Mouse (Mus musculus): ENCODE measurements around the gene Defb25. TPM values are rescaled to one million over a fixed set of nuclear protein-coding genes. Genes with fewer than 3 reads are reported as not detected.

Gene Defb25
- polyA plus RNA-seq, 1 experiment from 2014 or later, result 0.49 TPM

- no peaks in the 10 kb centered on the region for H3K9me3 ChIP-seq (ENCODE audit: low read length)
- H3K4me3 ChIP-seq (ENCODE audit: low read depth, low read length), result no peak overlapping the region
- DNase-seq (no peak), ATAC-seq (no peak)
- H3K27me3 ChIP-seq (ENCODE audit: insufficient read depth, low read length), result peaks cover 38% of the 10 kb centered on the region
- H3K27ac ChIP-seq (ENCODE audit: low read depth), result no peak overlapping the region
- 76% methylated on average over 6 of the region's 6 CpGs for WGBS (ENCODE audit: insufficient replicate concordance)
- no peaks in the 10 kb centered on the region for H3K36me3 ChIP-seq (replicated peaks; ENCODE audit: insufficient read depth, low read length)
- no peak for TF ChIP-seq EP300 (IDR thresholded peaks at IDR 0.05; ENCODE audit: low read depth)
- TF ChIP-seq CTCF (IDR thresholded peaks at IDR 0.05; ENCODE audit: low read depth), result no peak
- no peak overlapping the region for H3K9ac ChIP-seq (replicated peaks)
- H3K4me2 ChIP-seq (ENCODE audit: low read depth, low read length), result no peak overlapping the region
- H3K4me1 ChIP-seq (ENCODE audit: insufficient read depth), result peaks cover 6% of the 10 kb centered on the region; the same call in 1 of the 2 replicates
Observed at GRCm38 (mm10) chr2:152629904-152630303, 7.1 kb upstream of the Defb25 start.

DNA sequence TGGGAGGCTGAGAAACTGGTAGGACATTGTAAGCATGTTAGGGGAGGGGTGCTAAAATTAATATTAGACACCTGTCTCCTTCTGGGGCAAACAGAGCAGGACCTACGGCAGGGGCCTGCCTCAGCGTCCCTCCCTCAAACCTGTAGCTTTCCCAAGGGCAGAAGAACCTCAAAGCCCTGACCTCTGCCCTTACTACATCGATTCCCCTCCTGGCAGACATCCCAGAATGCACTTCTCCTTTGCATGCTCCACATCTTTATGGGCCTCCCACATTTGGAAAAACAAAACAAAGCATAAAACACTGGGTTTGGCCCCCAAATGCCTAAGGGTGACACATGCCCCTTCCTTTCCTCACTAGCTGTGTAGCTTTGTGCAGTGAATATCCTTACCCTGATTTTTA lies 6.4 kb upstream of the Defb25 start:
- Histone ChIP-seq H3K4me1 (ENCODE audit: insufficient read depth) (peaks cover 6% of the 10 kb centered on the region; the same call in 1 of the 2 replicates), H3K4me2 (ENCODE audit: low read depth, low read length) (no peak overlapping the region), H3K9ac (replicated peaks) (no peak overlapping the region), H3K27me3 (ENCODE audit: insufficient read depth, low read length) (peaks cover 38% of the 10 kb centered on the region), H3K9me3 (ENCODE audit: low read length) (no peaks in the 10 kb centered on the region), H3K36me3 (replicated peaks; ENCODE audit: insufficient read depth, low read length) (no peaks in the 10 kb centered on the region), H3K27ac (ENCODE audit: low read depth) (no peak overlapping the region), H3K4me3 (ENCODE audit: low read depth, low read length) (no peak overlapping the region)
- ATAC-seq (peak; percentile 48; the same call in 1 of the 2 replicates), DNase-seq (peak; percentile 55)
- 41% methylated on average over 3 of the region's 3 CpGs for WGBS (ENCODE audit: insufficient replicate concordance)
- TF ChIP-seq EP300 (IDR thresholded peaks at IDR 0.05; ENCODE audit: low read depth) (no peak), CTCF (IDR thresholded peaks at IDR 0.05; ENCODE audit: low read depth) (no peak)

DNA sequence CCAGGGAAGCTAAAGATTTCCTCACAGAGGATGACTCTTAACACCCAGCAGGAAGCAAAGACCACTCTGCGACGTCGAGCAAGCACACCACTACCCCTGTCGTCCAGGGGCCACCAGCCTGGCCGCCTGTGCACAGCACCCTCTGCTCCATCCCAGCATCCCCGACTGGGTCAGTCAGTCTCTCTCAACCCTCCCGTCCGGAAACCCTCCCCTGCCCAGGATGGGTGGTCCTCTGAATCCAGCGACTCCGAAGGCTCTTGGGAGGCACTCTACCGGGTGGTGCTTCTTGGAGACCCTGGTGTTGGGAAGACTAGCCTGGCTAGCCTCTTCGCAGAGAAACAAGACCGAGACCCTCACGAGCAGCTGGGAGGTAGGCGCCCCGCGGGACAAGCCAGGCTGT lies 5.2 kb upstream of the Defb25 start:
- TF ChIP-seq EP300 (IDR thresholded peaks at IDR 0.05; ENCODE audit: low read depth), result no peak
- DNase-seq (no peak), ATAC-seq (no peak)
- WGBS (ENCODE audit: insufficient replicate concordance), result 45% methylated on average over 17 of the region's 17 CpGs
- Histone ChIP-seq H3K9me3 (ENCODE audit: low read length) (no peaks in the 10 kb centered on the region), H3K36me3 (replicated peaks; ENCODE audit: insufficient read depth, low read length) (no peaks in the 10 kb centered on the region), H3K4me1 (ENCODE audit: insufficient read depth) (peaks cover 6% of the 10 kb centered on the region; the same call in 1 of the 2 replicates), H3K9ac (replicated peaks) (no peak overlapping the region), H3K27ac (ENCODE audit: low read depth) (no peak overlapping the region), H3K27me3 (ENCODE audit: insufficient read depth, low read length) (peaks cover 38% of the 10 kb centered on the region), H3K4me3 (ENCODE audit: low read depth, low read length) (no peak overlapping the region), H3K4me2 (ENCODE audit: low read depth, low read length) (no peak overlapping the region)

GRCm38 (mm10) chr2:152626774-152627591 lies 4.1 kb upstream of the Defb25 start, which contains the start of gene Rem1:
Gene Rem1 (plus strand): TSS chr2:152626951.
- Histone ChIP-seq H3K9me3 (ENCODE audit: low read length) (no peaks in the 10 kb centered on the region), H3K4me3 (ENCODE audit: low read depth, low read length) (peak within 1 kb of the TSS; percentile 24), H3K27me3 (ENCODE audit: insufficient read depth, low read length) (peaks cover 38% of the 10 kb centered on the region), H3K9ac (replicated peaks) (no peak within 1 kb of the TSS), H3K36me3 (replicated peaks; ENCODE audit: insufficient read depth, low read length) (no peaks in the 10 kb centered on the region), H3K4me1 (ENCODE audit: insufficient read depth) (peaks cover 6% of the 10 kb centered on the region; the same call in 1 of the 2 replicates), H3K4me2 (ENCODE audit: low read depth, low read length) (peak within 1 kb of the TSS; percentile 65), H3K27ac (ENCODE audit: low read depth) (no peak within 1 kb of the TSS)
- ATAC-seq, result no peak
- TF ChIP-seq CTCF (IDR thresholded peaks at IDR 0.05; ENCODE audit: low read depth) (no peak), EP300 (IDR thresholded peaks at IDR 0.05; ENCODE audit: low read depth) (no peak)
- DNase-seq, result no peak
- WGBS (ENCODE audit: insufficient replicate concordance), result 2% methylated on average over 52 of the region's 59 CpGs

- H3K9ac ChIP-seq (replicated peaks), result no peak overlapping the region
- no peak for DNase-seq
- H3K4me1 ChIP-seq (ENCODE audit: insufficient read depth), result peaks cover 6% of the 10 kb centered on the region; the same call in 1 of the 2 replicates
- no peak overlapping the region for H3K4me2 ChIP-seq (ENCODE audit: low read depth, low read length)
- H3K27me3 ChIP-seq (ENCODE audit: insufficient read depth, low read length), result peaks cover 38% of the 10 kb centered on the region
- H3K9me3 ChIP-seq (ENCODE audit: low read length), result no peaks in the 10 kb centered on the region
- H3K36me3 ChIP-seq (replicated peaks; ENCODE audit: insufficient read depth, low read length), result no peaks in the 10 kb centered on the region
- 6% methylated on average over 1 of the region's 1 CpGs for WGBS (ENCODE audit: insufficient replicate concordance)
- H3K4me3 ChIP-seq (ENCODE audit: low read depth, low read length), result no peak overlapping the region
- no peak for ATAC-seq
- H3K27ac ChIP-seq (ENCODE audit: low read depth), result no peak overlapping the region
- TF ChIP-seq CTCF (IDR thresholded peaks at IDR 0.05; ENCODE audit: low read depth) (no peak), EP300 (IDR thresholded peaks at IDR 0.05; ENCODE audit: low read depth) (no peak)
Observed at GRCm38 (mm10) chr2:152625256-152625655, 2.4 kb upstream of the Defb25 start.

GRCm38 (mm10) chr2:152624566-152624965 lies 1.7 kb upstream of the Defb25 start:
- DNase-seq (no peak), ATAC-seq (no peak)

More at GRCm38 (mm10) chr2:152624566-152624965, 1.7 kb upstream of the Defb25 start:
- H3K27ac ChIP-seq (ENCODE audit: low read depth), result no peak overlapping the region
- no peak overlapping the region for H3K9ac ChIP-seq (replicated peaks)
- no peak overlapping the region for H3K4me3 ChIP-seq (ENCODE audit: low read depth, low read length)
- no peak overlapping the region for H3K4me2 ChIP-seq (ENCODE audit: low read depth, low read length)
- TF ChIP-seq CTCF (IDR thresholded peaks at IDR 0.05; ENCODE audit: low read depth) (no peak), EP300 (IDR thresholded peaks at IDR 0.05; ENCODE audit: low read depth) (no peak)
- H3K9me3 ChIP-seq (ENCODE audit: low read length), result no peaks in the 10 kb centered on the region
- H3K4me1 ChIP-seq (ENCODE audit: insufficient read depth), result peaks cover 4% of the 10 kb centered on the region; the same call in 1 of the 2 replicates
- H3K36me3 ChIP-seq (replicated peaks; ENCODE audit: insufficient read depth, low read length), result no peaks in the 10 kb centered on the region
- H3K27me3 ChIP-seq (ENCODE audit: insufficient read depth, low read length), result peaks cover 38% of the 10 kb centered on the region
- WGBS (ENCODE audit: insufficient replicate concordance), result 71% methylated on average over 2 of the region's 2 CpGs
